Mouse (Mus musculus) ES-E14 (cell line): ENCODE results near the gene Eno2. TPM values are rescaled to one million over a fixed set of nuclear protein-coding genes. Genes with fewer than 3 reads are reported as not detected.
A peak's percentile ranks its signal among the peaks of the same experiment; 100 is the strongest.

ENCODE experiments used
- DNase-seq: peaks from one replicate; pipeline ENCODE4 v3.0.0-alpha.2; 2013; ENCODE audit warnings: low read depth, low spot score
- H3K27ac ChIP-seq: 2 replicates; pipeline ENCODE4 v1.5.1; 2012; ENCODE audit warnings: low read depth, mild to moderate bottlenecking, low read length, moderate library complexity, mixed read lengths; ENCODE audit not compliant: poor library complexity, insufficient read depth, severe bottlenecking
- H3K36me3 ChIP-seq: 2 replicates; pipeline ENCODE4 v1.6.1; 2012; ENCODE audit warnings: mild to moderate bottlenecking, low read length, moderate library complexity, mixed read lengths; ENCODE audit not compliant: control insufficient read depth, poor library complexity, insufficient read depth, severe bottlenecking
- H3K4me1 ChIP-seq, 2 experiments: fragments of 150-350 bp in 1 of 2; sonication (generic) in 1 of 2; 2 replicates each; pipeline ENCODE4 v1.6.1; 2012; ENCODE audit warnings: low read length in 2 of 2, mild to moderate bottlenecking in 1 of 2, mixed read lengths in 1 of 2; ENCODE audit not compliant: control insufficient read depth in 2 of 2, insufficient read depth in 2 of 2, poor library complexity in 1 of 2
- H3K4me3 ChIP-seq, 2 experiments: fragments of 150-350 bp in 1 of 2; sonication (generic) in 1 of 2; 2 replicates each; pipeline ENCODE4 v1.5.1; 2012; ENCODE audit warnings: low read length in 2 of 2, low read depth in 1 of 2, mild to moderate bottlenecking in 1 of 2, mixed read lengths in 1 of 2; ENCODE audit not compliant: insufficient read depth in 1 of 2, poor library complexity in 1 of 2, severe bottlenecking in 1 of 2
- H3K9ac ChIP-seq: 2 replicates; pipeline ENCODE4 v1.6.1; 2012; ENCODE audit warnings: low read depth, mild to moderate bottlenecking, low read length, mixed read lengths; ENCODE audit not compliant: poor library complexity, insufficient read depth, severe bottlenecking
- H3K9me3 ChIP-seq: fragments of 150-350 bp; sonication (generic); 2 replicates; pipeline ENCODE4 v1.6.1; 2012; ENCODE audit warnings: low read depth, mild to moderate bottlenecking, low read length; ENCODE audit not compliant: control insufficient read depth, insufficient read depth
- CHD2 ChIP-seq: IDR thresholded peaks from 2 replicates; pipeline ENCODE4 v1.6.1; 2014; ENCODE audit warnings: mild to moderate bottlenecking, low read depth, low read length, inconsistent platforms
- HCFC1 ChIP-seq: IDR thresholded peaks from 2 replicates; pipeline ENCODE4 v1.6.1; 2012; ENCODE audit warnings: low read length, inconsistent platforms, borderline replicate concordance; ENCODE audit not compliant: insufficient read depth
- MAFK ChIP-seq: IDR thresholded peaks from 2 replicates; pipeline ENCODE4 v1.6.1; 2014; ENCODE audit warnings: mild to moderate bottlenecking, low read depth, low read length, inconsistent platforms; ENCODE audit not compliant: insufficient read depth
- ZC3H11A ChIP-seq: IDR thresholded peaks from 2 replicates; pipeline ENCODE4 v1.6.1; 2012; ENCODE audit warnings: low read depth, mild to moderate bottlenecking, inconsistent platforms, low read length, borderline replicate concordance
- ZNF384 ChIP-seq: IDR thresholded peaks from 2 replicates; pipeline ENCODE4 v1.6.1; 2012; ENCODE audit warnings: low read depth, low read length, inconsistent platforms
- in situ Hi-C, 2 experiments: fragments of 600-800 bp; cut with MboI; formaldehyde crosslinking; loops; one replicate each; pipeline ENCODE4 v1.15.1; 2025; ENCODE audit warnings: low sequenced_read_pairs in 2 of 2, inconsistent platforms in 1 of 2; ENCODE audit not compliant: unreplicated experiment in 2 of 2
- total RNA-seq: library from RNA; depleted of rRNA; stranded (reverse); fragments of 300-350 nt; gene quantifications from 2 replicates; pipeline ENCODE4 v1.2.3, GENCODE M21; 2012

The Eno2 gene
- total RNA-seq, 1 experiment, result 10.1 TPM

DNA sequence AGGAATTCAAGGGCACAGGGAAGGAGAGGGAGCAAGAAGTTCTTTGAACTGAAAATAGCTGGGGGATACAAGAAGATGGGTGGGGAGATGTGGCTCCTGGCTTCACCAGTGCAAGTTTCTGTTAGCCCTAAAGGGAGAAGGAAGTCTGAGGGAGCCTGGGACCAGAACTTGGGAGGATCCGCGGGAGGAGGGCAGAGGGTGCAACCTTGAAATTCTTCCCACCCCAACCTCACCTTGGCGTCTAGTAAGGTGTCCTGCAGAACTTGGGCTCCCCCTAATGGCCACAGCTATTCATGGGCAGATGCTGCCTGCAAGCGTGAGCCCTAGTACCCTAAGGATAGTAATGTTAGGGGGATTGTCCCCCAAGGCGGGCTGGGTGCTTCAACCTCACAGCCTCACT lies 10.2 kb downstream of the Eno2 start:
- Histone ChIP-seq H3K4me1 (peaks cover 4 to 13% of the 10 kb centered on the region in 2 experiments; a peak in 3 of 4 replicates), H3K36me3 (no peaks in the 10 kb centered on the region; the same call in 1 of the 2 replicates), H3K9ac (peak overlapping the region; percentile 40; the same call in 1 of the 2 replicates), H3K9me3 (no peaks in the 10 kb centered on the region), H3K27ac (no peak overlapping the region), H3K4me3 (peak overlapping the region in 1 of 2 experiments; percentile 23; a peak in 2 of 4 replicates)
- peak; percentile 75; the same call in 1 of the 2 replicates for TF ChIP-seq HCFC1
- no peak for TF ChIP-seq MAFK
- no peak for TF ChIP-seq CHD2
- TF ChIP-seq ZC3H11A, result peak; percentile 78
- TF ChIP-seq ZNF384, result 0 out of 2 replicates have a peak, but pooled peaks have one; percentile 51
- in situ Hi-C loops, result no loop called here
- peak; percentile 88 for DNase-seq

GRCm38 (mm10) chr6:124758849-124759232 lies 10.6 kb downstream of the Eno2 start:
- no peak for TF ChIP-seq MAFK
- TF ChIP-seq ZC3H11A, result no peak
- Histone ChIP-seq H3K9me3 (no peaks in the 10 kb centered on the region), H3K36me3 (no peaks in the 10 kb centered on the region; the same call in 1 of the 2 replicates), H3K9ac (peak overlapping the region; percentile 40; the same call in 1 of the 2 replicates), H3K4me1 (peaks cover 6 to 13% of the 10 kb centered on the region in 2 experiments; a peak in 3 of 4 replicates), H3K4me3 (no peak overlapping the region), H3K27ac (no peak overlapping the region)
- DNase-seq, result no peak
- in situ Hi-C loops, result no loop called here

DNA sequence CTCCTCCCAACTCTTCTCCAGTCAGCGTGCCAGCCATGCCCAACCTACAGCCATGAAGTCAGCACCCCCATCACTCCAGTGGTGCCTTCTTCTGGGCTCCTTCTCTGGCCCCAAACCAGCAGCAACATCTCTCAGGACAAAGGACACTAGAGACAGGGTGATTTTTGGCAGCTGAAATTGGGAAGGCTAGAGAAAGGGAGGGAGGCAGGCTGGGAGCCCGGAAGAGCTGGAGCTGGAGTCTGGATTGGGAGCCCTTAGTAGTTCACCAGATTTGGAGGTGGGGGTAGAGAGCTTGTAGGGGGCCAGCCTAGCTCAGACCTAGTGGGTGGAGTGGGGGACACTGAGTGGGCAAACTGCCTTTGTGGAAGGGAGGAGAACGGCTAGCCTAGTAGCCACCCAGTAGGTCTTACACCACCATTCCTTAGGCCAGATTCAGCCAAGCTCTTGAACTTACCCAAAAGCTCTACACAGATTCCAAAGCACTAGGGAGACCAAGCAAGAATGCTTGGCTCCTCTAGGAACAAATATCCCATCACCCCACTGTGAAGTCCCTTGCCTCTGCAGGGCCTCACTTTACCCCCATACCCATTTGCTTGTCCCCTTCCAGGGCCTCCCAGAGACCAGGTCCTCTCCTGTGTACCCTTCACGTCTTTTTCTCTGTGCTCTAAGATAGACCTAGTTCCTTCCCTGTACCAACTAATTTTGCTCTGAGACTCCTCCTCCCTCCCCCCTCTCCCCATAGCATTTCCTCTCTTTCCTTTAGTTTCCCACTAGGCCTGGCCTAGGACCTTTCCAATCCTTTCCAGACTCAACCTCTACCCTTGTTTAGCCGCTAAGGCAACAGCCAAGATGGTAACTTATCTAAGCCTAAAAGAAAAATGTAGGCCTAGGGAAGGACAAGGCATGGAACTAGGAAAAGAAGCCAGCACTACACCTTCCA lies 11.3 kb downstream of the Eno2 start:
- in situ Hi-C loops, result no loop called here
- Histone ChIP-seq H3K9me3 (no peaks in the 10 kb centered on the region), H3K4me1 (peaks cover 6 to 13% of the 10 kb centered on the region in 2 experiments; a peak in 3 of 4 replicates), H3K36me3 (no peaks in the 10 kb centered on the region; the same call in 1 of the 2 replicates), H3K4me3 (no peak overlapping the region), H3K9ac (no peak overlapping the region), H3K27ac (no peak overlapping the region)
- TF ChIP-seq CHD2 (no peak), ZC3H11A (no peak), ZNF384 (no peak), MAFK (no peak), HCFC1 (no peak)
- no peak for DNase-seq

DNA sequence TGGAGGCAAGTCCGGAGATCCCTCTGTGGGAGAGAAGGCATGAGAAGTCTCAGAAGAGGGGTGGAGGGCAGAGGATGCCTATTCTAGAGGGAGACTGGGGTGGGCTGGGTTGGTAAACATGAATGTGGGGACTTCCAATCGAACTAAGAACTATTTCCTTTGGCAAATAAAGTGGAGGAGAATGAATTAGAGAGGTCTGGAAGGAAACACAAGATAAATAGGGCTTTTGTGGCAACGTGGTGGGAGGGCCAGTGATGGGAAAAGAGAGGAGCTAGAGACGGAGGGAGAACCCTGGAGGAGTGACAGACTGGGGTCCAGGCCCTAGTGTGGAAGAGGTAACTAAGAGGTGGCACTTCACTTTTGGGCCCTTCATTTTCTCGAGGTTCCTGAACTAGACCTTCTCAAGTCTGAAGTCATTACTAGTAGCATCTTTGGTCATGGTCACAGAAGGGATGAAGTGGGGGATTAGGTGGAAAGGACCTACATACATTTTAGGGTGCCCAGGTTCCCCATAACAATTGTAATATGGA lies 12.1 kb downstream of the Eno2 start:
- Histone ChIP-seq H3K4me1 (peaks cover 6 to 13% of the 10 kb centered on the region in 2 experiments; a peak in 3 of 4 replicates), H3K9me3 (no peaks in the 10 kb centered on the region), H3K27ac (no peak overlapping the region), H3K4me3 (peak overlapping the region; percentile 73 to 96; a peak in 3 of 4 replicates), H3K9ac (peak overlapping the region; percentile 95; the same call in 1 of the 2 replicates), H3K36me3 (no peaks in the 10 kb centered on the region; the same call in 1 of the 2 replicates)
- in situ Hi-C loops, result no loop called here
- no peak for DNase-seq
- TF ChIP-seq HCFC1 (no peak), MAFK (no peak)
